Mouse (Mus musculus) heart, embryonic 15.5 days (tissue): ENCODE data around the gene Ap2a2. TPM values are rescaled to one million over a fixed set of nuclear protein-coding genes. Genes with fewer than 3 reads are reported as not detected.
A peak's percentile ranks its signal among the peaks of the same experiment; 100 is the strongest.
"Not testable (repeated sequence)": the region's sequence is repeated elsewhere in the genome, so short reads cannot be mapped to it uniquely, and the experiment has no call there.

ENCODE experiments used
- ATAC-seq: fragments of 200-750 bp; cut with Nextera tagmentation; replicated peaks from 2 replicates; pipeline ENCODE4 v1.8.0; 2017; ENCODE audit warnings: low read depth, moderate TSS enrichment; ENCODE audit not compliant: insufficient number of reproducible peaks, insufficient read depth, low FRiP score
- H3K27ac ChIP-seq: fragments of 300-500 bp; sonication (generic); 2 replicates; pipeline ENCODE4 v1.5.1; 2015; ENCODE audit warnings: mild to moderate bottlenecking, inconsistent platforms
- H3K27me3 ChIP-seq: fragments of 300-500 bp; sonication (generic); 2 replicates; pipeline ENCODE4 v1.6.1; 2015; ENCODE audit warnings: inconsistent platforms
- H3K36me3 ChIP-seq: fragments of 300-500 bp; sonication (generic); 2 replicates; pipeline ENCODE4 v1.6.1; 2015; ENCODE audit warnings: mild to moderate bottlenecking, inconsistent platforms
- H3K4me1 ChIP-seq: fragments of 300-500 bp; sonication (generic); replicated peaks from 2 replicates; pipeline ENCODE4 v1.6.1; 2015; ENCODE audit warnings: inconsistent platforms
- H3K4me2 ChIP-seq: fragments of 300-500 bp; sonication (generic); 2 replicates; pipeline ENCODE4 v1.6.1; 2015; ENCODE audit warnings: inconsistent platforms, mild to moderate bottlenecking, moderate library complexity
- H3K4me3 ChIP-seq: fragments of 300-500 bp; sonication (generic); 2 replicates; pipeline ENCODE4 v1.5.1; 2015; ENCODE audit warnings: mild to moderate bottlenecking, inconsistent platforms
- H3K9ac ChIP-seq: fragments of 300-500 bp; sonication (generic); 2 replicates; pipeline ENCODE4 v1.6.1; 2015; ENCODE audit warnings: mild to moderate bottlenecking, inconsistent platforms
- H3K9me3 ChIP-seq: fragments of 300-500 bp; sonication (generic); replicated peaks from 2 replicates; pipeline ENCODE4 v1.6.1; 2016; ENCODE audit warnings: inconsistent platforms
- WGBS: fragments of 180-500 bp; shearing (Covaris S2); methylation state at CpG from one replicate; pipeline ENCODE4 v1.1.7; 2015; ENCODE audit warnings: mixed read lengths; 5-methylcytosine and 5-hydroxymethylcytosine counted together
- polyA plus RNA-seq: library from polyadenylated mRNA; unstranded; fragments of >200 nt; fragmentation: Nextera tagmentation; extraction: Ambion mirVana; gene quantifications from 2 replicates; pipeline ENCODE4 v1.2.1, GENCODE M21; 2015

The Ap2a2 gene
- polyA plus RNA-seq, 1 experiment from 2014 or later = 43.6 TPM

- peaks cover 37% of the 10 kb centered on the region for H3K36me3 ChIP-seq
- WGBS = 83% methylated on average over 4 of the region's 4 CpGs
- peaks cover 19% of the 10 kb centered on the region for H3K4me1 ChIP-seq
- H3K9ac ChIP-seq = no peak overlapping the region
- H3K27me3 ChIP-seq = no peaks in the 10 kb centered on the region
- H3K27ac ChIP-seq = no peak overlapping the region
- no peaks in the 10 kb centered on the region for H3K9me3 ChIP-seq
- H3K4me2 ChIP-seq = no peak overlapping the region
- H3K4me3 ChIP-seq = no peak overlapping the region
- ATAC-seq = no peak
Observed at GRCm38 (mm10) chr7:141607717-141608116, 45.7 kb downstream of the Ap2a2 start.

GRCm38 (mm10) chr7:141609719-141610514 lies 47.9 kb downstream of the Ap2a2 start:
- 74% methylated on average over 11 of the region's 11 CpGs for WGBS
- H3K4me1 ChIP-seq = peaks cover 34% of the 10 kb centered on the region
- no peaks in the 10 kb centered on the region for H3K9me3 ChIP-seq
- H3K27me3 ChIP-seq = no peaks in the 10 kb centered on the region
- H3K36me3 ChIP-seq = peaks cover 32% of the 10 kb centered on the region; the same call in 1 of the 2 replicates
- ATAC-seq = no peak
- no peak overlapping the region for H3K27ac ChIP-seq
- H3K4me3 ChIP-seq = no peak overlapping the region
- H3K9ac ChIP-seq = no peak overlapping the region
- no peak overlapping the region for H3K4me2 ChIP-seq

- Histone ChIP-seq H3K27me3 (no peaks in the 10 kb centered on the region), H3K9me3 (no peaks in the 10 kb centered on the region), H3K9ac (no peak overlapping the region), H3K4me3 (no peak overlapping the region), H3K36me3 (peaks cover 32% of the 10 kb centered on the region; the same call in 1 of the 2 replicates), H3K4me2 (no peak overlapping the region), H3K4me1 (peaks cover 34% of the 10 kb centered on the region), H3K27ac (peak overlapping the region; percentile 71)
- WGBS = 50% methylated on average over 8 of the region's 8 CpGs
- peak; percentile 63; the same call in 1 of the 2 replicates for ATAC-seq
Observed at GRCm38 (mm10) chr7:141611711-141612370, 49.9 kb downstream of the Ap2a2 start.

GRCm38 (mm10) chr7:141612371-141612760 lies 50.4 kb downstream of the Ap2a2 start:
- peak; percentile 14; the same call in 1 of the 2 replicates for ATAC-seq
- Histone ChIP-seq H3K36me3 (peaks cover 27% of the 10 kb centered on the region; the same call in 1 of the 2 replicates), H3K27me3 (no peaks in the 10 kb centered on the region), H3K27ac (peak overlapping the region; percentile 71), H3K4me2 (peak overlapping the region; percentile 11; the same call in 1 of the 2 replicates), H3K4me1 (peaks cover 34% of the 10 kb centered on the region), H3K4me3 (no peak overlapping the region), H3K9me3 (no peaks in the 10 kb centered on the region), H3K9ac (no peak overlapping the region)
- 68% methylated on average over 18 of the region's 18 CpGs for WGBS

- WGBS = 27% methylated on average over 13 of the region's 13 CpGs
- Histone ChIP-seq H3K4me3 (no peak overlapping the region), H3K27ac (peak overlapping the region; percentile 71), H3K4me2 (peak overlapping the region; percentile 11; the same call in 1 of the 2 replicates), H3K4me1 (peaks cover 34% of the 10 kb centered on the region), H3K27me3 (no peaks in the 10 kb centered on the region), H3K9ac (no peak overlapping the region), H3K36me3 (peaks cover 27% of the 10 kb centered on the region; the same call in 1 of the 2 replicates), H3K9me3 (no peaks in the 10 kb centered on the region)
- peak; percentile 56 for ATAC-seq
Observed at GRCm38 (mm10) chr7:141612791-141613190, 50.8 kb downstream of the Ap2a2 start.

- H3K4me1 ChIP-seq = peaks cover 34% of the 10 kb centered on the region
- no peak for ATAC-seq
- no peak overlapping the region for H3K9ac ChIP-seq
- H3K4me2 ChIP-seq = no peak overlapping the region
- H3K27me3 ChIP-seq = no peaks in the 10 kb centered on the region
- no peaks in the 10 kb centered on the region for H3K9me3 ChIP-seq
- peaks cover 31% of the 10 kb centered on the region; the same call in 1 of the 2 replicates for H3K36me3 ChIP-seq
- WGBS = 52% methylated on average over 5 of the region's 5 CpGs
- no peak overlapping the region for H3K27ac ChIP-seq
- no peak overlapping the region for H3K4me3 ChIP-seq
Observed at GRCm38 (mm10) chr7:141614329-141614832, 52.4 kb downstream of the Ap2a2 start.

- no peak for ATAC-seq
- no peak overlapping the region for H3K4me3 ChIP-seq
- 78% methylated on average over 2 of the region's 2 CpGs for WGBS
- no peak overlapping the region for H3K4me2 ChIP-seq
- no peak overlapping the region for H3K9ac ChIP-seq
- peaks cover 46% of the 10 kb centered on the region for H3K36me3 ChIP-seq
- H3K27ac ChIP-seq = no peak overlapping the region
- no peaks in the 10 kb centered on the region for H3K9me3 ChIP-seq
- H3K4me1 ChIP-seq = peaks cover 7% of the 10 kb centered on the region; the same call in 1 of the 2 replicates
- no peaks in the 10 kb centered on the region for H3K27me3 ChIP-seq
Observed at GRCm38 (mm10) chr7:141624214-141624613, 62.2 kb downstream of the Ap2a2 start.

GRCm38 (mm10) chr7:141625120-141625810 lies 63.3 kb downstream of the Ap2a2 start:
- Histone ChIP-seq H3K4me1 (peaks cover 4% of the 10 kb centered on the region; the same call in 1 of the 2 replicates), H3K9me3 (no peaks in the 10 kb centered on the region), H3K4me3 (no peak overlapping the region), H3K36me3 (peaks cover 49% of the 10 kb centered on the region), H3K27ac (no peak overlapping the region), H3K4me2 (no peak overlapping the region), H3K9ac (no peak overlapping the region), H3K27me3 (no peaks in the 10 kb centered on the region)
- WGBS = 86% methylated on average over 6 of the region's 6 CpGs
- ATAC-seq = no peak

- no peak for ATAC-seq
- no peak overlapping the region for H3K9ac ChIP-seq
- no peaks in the 10 kb centered on the region for H3K27me3 ChIP-seq
- H3K27ac ChIP-seq = no peak overlapping the region
- H3K4me2 ChIP-seq = no peak overlapping the region
- H3K9me3 ChIP-seq = no peaks in the 10 kb centered on the region
- H3K36me3 ChIP-seq = peaks cover 52% of the 10 kb centered on the region
- H3K4me3 ChIP-seq = no peak overlapping the region
- 72% methylated on average over 2 of the region's 2 CpGs for WGBS
- H3K4me1 ChIP-seq = no peaks in the 10 kb centered on the region
Observed at GRCm38 (mm10) chr7:141628018-141628417, 66.0 kb downstream of the Ap2a2 start.

GRCm38 (mm10) chr7:141629241-141629640 lies 67.3 kb downstream of the Ap2a2 start:
- WGBS = 90% methylated on average over 3 of the region's 3 CpGs
- Histone ChIP-seq H3K4me1 (no peaks in the 10 kb centered on the region), H3K27ac (no peak overlapping the region), H3K9me3 (no peaks in the 10 kb centered on the region), H3K9ac (no peak overlapping the region), H3K4me2 (no peak overlapping the region), H3K27me3 (no peaks in the 10 kb centered on the region), H3K36me3 (peaks cover 48% of the 10 kb centered on the region), H3K4me3 (no peak overlapping the region)
- no peak for ATAC-seq

GRCm38 (mm10) chr7:141638077-141638476 lies 76.1 kb downstream of the Ap2a2 start:
- H3K27me3 ChIP-seq, H3K4me2 ChIP-seq, H3K4me1 ChIP-seq, H3K4me3 ChIP-seq, H3K36me3 ChIP-seq, H3K9ac ChIP-seq, H3K27ac ChIP-seq, H3K9me3 ChIP-seq: not testable (repeated sequence)
- 95% methylated on average over 2 of the region's 3 CpGs for WGBS
- peak; percentile 41; the same call in 1 of the 2 replicates for ATAC-seq
